Mouse (Mus musculus): ENCODE measurements around the gene Zbtb22.
"Not testable (repeated sequence)": the region's sequence is repeated elsewhere in the genome, so short reads cannot be mapped to it uniquely, and the experiment has no call there.

DNA sequence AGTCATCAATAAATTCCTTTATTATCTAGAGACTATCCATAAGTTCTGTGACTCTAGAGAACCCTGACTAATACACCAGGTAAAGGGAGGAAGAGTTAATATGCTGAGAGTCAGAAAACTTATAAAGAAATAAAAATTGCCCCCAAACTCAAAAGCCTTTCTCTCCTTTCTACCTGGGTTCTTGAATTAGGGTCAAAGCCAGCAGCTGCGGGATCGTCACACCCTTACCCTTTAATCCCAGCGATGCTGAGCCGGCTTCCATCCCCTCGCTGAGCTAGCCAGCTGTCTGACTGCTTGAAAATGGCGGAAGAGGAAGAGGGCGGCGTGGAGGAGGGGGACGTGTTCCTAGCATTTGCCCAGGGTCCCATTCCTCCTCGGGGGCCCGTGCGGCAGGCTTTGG, 42.2 kb upstream of the Zbtb22 start, which contains the start of gene Gm7029:
- TF ChIP-seq CTCF, EP300 (IDR thresholded peaks at IDR 0.05; ENCODE audit: low read depth): not testable (repeated sequence)
